Mouse (Mus musculus): ENCODE results near the gene Paqr5.

- no peak for TF ChIP-seq ZC3H11A (IDR thresholded peaks at IDR 0.05; ENCODE audit: borderline replicate concordance, low read depth, low read length)
- no peak for TF ChIP-seq MAFK (IDR thresholded peaks at IDR 0.05; ENCODE audit: insufficient read depth, low read depth, low read length)
Measured at GRCm38 (mm10) chr9:62060431-62060830, 33.8 kb upstream of the Paqr5 start.
